Mouse (Mus musculus): ENCODE measurements at regions not wholly inside any gene's neighbourhood (a gene's known extent, or its start where the extent isn't known, plus 50 kb on each side); places are given as distances from the start of the nearest gene placed in this dataset.

DNA sequence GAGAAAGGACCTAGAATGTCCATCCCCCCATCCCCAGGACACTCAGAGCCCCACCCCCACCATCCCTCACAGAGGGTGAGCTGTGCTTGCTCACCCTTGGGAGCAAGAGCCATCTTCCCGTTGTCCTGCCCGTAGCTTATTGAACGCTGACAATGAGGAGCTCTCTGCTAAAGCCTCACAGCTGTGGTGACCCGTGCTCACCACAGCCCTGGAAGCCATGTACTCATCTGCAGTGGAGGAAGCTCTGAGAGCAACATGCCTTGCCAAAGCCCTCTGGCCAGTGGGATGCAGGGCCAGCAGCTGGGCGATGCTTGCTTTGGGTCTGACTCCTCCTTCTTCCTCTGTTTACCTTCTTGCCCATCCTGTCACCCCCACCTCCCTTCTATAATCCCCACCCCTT lies 53.8 kb upstream of the Lhfpl2 start:
- TF ChIP-seq TCF12 (IDR thresholded peaks at IDR 0.05; ENCODE audit: insufficient read depth, poor library complexity, severe bottlenecking) (no peak), POLR2A (IDR thresholded peaks at IDR 0.05; ENCODE audit: insufficient read length, low read depth) (no peak), E2F4 (IDR thresholded peaks at IDR 0.05; ENCODE audit: insufficient read depth) (no peak), POLR2AphosphoS2 (IDR thresholded peaks at IDR 0.05; ENCODE audit: insufficient read length, low read depth) (no peak)
